Mouse (Mus musculus) layer of hippocampus, postnatal 10 days (tissue): Measurements from ENCODE around the gene Slc22a16. TPM values are rescaled to one million over a fixed set of nuclear protein-coding genes. Genes with fewer than 3 reads are reported as not detected.

Source experiments
- DNase-seq, 2 experiments: peaks; one replicate each; pipeline ENCODE4 v3.0.0; 2021; ENCODE audit warnings: low spot score in 2 of 2
- total RNA-seq, 2 experiments: library from RNA; stranded (reverse); gene quantifications; 2 replicates each; pipeline ENCODE4 v1.2.3; 2021

Gene Slc22a16
- total RNA-seq, 2 experiments from 2014 or later = not detected

DNA sequence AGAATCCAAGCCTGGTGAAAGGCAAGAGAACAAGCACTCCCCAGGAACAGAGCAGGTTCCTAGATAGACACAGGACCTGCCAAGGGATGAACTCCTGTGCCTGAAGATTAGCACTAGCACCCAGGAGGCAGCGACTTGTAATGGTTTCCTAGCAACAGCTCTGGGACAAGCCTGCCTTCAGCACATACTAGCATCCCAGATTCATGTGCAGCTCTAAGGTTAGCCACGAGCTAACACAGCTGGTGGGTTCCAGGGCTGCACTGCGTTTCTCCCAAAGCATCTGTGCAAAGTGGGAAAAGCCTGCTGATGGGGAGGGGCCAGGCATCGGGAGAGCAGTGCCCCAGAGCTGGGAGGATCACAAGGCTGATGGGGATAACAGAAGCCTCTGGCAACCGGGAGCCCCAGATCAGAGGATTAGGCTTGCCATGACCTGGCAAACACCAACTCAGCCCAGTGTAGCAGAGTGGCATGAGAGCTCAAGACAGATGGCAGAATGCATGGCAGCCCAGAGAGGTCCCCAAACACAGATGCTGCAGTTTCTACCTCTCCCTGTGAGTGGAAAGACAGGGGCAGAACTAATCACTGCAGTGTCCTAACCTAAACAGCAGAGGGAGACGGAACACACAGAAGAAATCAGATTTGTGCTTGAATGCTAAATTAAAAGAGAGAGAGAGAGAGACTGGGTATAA is 34.7 kb downstream of the Slc22a16 start:
- peak; percentile 40 to 47 for DNase-seq

DNA sequence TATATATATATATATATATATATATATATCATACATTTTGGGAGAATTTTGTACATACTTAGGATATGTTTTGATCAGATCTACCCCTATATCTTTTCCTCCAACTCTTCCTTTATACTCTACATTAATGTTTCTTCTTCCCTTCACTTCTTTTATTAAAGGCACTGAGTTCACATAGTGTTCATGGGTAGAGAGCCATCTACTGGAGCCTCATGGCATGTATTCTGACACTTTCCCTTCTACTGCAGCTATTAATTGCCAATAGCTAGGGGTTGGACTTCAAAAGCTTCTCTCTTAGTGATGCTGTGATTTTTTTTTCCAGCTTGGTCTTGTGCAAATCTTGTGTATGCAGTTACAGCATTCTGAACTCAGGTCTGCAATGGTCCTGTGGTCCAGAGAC is 47.8 kb downstream of the Slc22a16 start:
- DNase-seq = no peak

DNA sequence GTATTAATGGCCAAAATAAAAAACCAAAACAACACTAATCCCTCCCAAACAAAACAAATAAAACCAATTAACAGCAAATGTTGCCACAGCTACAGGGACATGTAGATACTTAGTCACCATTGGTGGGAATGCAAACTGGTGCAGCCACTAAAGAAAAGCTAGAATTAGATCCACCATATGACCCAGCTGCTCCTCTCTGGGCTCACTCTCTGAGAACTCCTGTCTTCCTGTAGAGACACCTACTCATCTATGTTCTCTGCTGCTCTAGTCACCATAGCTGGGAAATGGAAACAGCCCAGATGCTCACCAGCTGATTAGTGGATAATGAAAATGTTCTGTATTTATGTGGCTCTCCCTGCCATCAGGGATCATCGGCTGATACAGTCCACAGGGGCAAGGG is 49.6 kb downstream of the Slc22a16 start:
- DNase-seq = no peak

DNA sequence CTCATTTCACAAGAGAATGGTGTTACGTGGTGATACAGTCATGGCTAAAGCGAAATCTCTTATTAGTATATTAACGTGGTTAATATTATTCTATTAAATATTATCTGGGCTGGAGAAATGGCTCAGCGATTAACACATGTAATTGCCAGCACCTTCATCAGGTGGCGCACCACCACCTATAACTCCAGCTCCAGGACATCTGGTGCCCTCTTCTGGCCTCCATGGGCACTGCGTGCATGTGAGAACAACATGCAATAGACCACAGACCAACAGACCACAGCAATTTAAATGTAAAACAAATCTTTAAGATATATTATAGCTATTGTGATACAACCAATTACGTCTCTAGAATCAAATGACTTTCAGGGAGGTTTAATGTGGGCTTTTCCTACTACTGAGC is 59.0 kb downstream of the Slc22a16 start:
- DNase-seq = peak; percentile 73 to 74

DNA sequence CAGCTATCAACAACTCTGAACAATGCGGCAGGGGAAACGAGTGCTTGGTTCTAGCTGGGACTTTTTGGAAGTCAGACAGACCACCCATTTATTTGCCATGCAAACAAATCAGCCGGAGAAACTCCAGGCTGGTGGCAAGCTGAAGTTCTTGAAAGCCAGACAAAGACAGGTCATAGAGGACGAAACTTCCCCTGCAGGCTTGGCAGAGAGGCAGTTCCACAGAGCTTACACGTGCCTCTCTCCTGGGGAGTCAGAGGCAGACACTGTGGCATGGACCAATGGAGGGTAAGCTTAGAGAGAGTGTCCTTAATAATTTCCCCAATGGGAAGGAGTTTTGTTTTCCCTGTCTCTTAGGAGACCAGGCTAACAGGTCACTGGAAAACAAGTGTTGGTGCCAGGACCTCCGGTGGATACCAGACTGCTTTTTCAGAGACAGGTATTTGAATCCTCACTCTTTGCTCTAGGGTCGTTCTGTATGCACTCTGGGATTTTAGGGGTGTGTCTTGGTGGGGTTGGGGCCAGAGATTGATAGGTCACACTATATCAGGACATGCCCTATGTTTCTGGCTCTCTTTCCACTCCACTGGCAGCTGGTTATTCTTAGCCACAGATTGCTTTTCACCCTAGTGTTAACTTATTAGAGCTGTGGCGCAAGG is 59.6 kb downstream of the Slc22a16 start, which contains the start of gene Ddo:
TSS of gene Ddo (plus strand) at position 356 of the 656 bp plus-strand sequence.
- peak; percentile 53 to 55 for DNase-seq

DNA sequence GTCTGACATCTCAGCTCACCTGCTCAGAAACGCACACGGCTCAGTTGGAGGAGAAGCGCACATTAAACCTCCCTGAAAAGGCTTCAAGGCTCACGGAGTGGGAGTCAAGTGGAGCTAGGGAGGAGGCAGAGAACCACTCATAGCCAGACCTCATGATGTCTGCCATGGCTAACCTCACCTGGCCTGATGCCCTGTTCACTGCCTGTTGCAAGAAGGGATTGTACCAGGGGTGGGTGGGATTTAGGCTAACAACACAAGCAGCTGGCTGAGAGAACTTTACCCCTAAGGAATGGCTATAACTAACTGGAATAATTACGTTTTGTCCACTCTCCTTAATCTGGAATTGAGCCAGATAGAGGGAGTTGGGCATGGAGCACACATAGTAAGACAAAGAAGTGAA is 60.3 kb downstream of the Slc22a16 start:
- DNase-seq = no peak

DNA sequence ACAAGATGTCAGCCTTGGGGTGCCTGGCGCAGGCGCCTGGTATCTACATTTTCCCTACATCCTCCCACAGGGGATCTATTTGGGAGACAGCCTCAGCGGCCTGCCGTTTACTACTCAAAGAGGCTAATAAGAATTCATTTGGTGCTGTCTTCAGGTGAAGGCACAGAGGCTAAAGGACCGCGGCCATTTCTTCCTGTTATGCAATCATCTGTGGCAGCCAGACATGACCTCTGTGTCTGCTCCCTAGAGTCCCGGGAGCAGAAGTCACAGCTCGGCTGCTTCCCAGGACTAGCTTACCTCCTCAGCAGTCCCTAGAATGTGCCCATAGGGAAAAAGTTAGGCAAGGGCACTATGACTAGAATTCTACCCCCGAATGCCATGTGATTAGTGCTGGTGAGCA is 60.8 kb downstream of the Slc22a16 start:
- no peak for DNase-seq

DNA sequence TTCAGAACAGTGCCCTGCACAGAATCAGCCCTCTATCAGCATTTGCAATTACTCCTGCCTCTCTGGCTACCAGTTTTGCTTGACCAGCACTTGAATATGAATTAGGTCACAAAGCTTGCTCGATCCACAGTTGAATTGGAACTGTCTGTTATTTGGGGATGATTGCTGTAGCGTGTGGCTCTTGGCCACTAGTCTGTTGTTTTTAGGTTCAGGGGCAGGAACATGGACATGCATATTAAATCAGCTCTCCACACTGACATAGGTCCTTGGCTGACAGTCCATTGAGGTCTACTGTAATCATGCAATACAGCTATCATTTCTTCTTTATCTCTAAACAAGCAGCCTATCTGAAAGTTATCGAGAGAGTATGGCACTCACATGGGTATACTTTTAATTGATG is 62.0 kb downstream of the Slc22a16 start:
- DNase-seq = no peak

DNA sequence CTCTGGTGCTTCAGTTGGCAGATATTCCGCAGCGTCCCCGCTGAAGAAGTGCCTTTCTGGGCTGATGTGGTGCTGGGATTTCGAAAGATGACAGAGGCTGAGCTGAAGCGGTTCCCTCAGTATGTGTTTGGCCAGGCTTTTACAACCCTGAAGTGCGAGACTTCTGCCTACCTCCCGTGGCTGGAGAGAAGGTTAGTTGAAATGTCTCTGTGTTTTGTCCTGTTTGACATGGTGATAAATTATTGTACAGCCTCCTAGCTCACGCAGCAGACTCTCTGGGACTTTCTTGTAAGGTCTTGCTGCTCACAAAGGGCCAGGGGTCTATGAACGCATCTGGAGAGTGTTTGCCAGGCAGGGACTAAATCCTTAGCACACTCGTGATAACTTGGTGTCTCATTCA is 67.2 kb downstream of the Slc22a16 start:
- DNase-seq = no peak

DNA sequence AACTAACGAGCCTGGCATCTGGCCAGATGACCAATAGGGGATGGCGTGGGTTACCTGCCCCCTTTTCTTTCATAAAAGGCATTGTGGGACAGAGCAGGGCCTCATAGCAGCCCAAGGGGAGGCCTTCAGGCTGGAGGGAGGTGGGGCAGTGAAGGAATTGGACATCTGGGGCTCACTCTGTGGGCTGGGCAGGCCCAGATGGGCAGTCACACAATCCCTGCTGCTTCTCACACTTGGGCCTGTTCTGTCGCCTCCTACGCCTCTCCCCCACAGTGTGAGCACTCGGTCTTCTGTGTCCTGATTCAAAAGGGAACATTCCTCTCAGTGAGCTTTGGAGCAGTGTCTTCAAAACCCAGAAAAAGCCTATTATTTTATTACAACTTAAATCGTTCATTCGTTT is 68.1 kb downstream of the Slc22a16 start:
- peak; percentile 51 to 59 for DNase-seq

DNA sequence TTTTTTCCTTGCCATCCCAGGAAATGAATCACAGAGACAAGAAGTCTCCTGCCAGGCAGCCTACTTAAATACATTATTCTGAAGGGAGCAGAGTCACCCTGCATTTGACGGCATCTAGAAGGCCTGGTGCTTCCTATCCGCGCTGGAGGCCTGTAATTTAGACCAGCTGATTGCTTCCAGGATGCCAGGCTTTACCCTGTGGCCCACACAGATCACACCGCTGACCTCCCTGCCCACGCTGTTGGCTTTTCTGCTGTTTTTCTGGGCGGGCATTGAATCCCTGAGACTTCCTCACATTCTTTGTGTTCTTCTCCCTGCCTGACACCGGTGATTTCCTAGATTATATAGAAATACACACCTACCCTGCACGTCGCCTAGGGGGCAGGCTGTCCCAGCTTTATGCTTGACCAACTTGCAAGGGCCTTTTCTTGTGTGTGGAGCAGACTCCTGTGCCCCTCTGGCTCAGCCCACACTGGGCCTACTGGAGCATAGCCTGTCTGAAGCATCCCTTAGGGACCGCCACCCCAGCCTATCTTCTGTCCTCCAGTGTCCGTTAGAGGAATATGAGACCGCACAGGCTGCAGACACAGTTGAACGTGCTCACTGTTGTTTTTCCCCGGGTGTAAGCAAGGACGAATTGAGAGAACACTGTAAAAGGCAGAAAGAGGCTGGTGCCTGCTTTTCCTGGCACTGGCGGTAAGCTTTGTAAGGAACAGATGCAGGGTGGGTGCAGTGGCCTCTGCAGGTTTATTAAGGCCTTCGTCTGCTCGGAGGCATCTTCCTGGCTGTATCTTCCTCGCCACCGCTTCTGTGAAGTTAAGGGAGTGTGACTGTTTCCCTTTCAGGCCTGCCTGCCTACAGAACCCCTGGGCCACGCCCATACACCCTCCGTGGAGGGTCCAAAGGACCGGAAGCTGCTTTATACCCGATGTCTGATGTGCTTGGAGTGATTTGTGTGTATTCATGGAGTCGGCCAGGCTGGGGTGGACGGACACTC is 69.0 kb downstream of the Slc22a16 start:
- DNase-seq = no peak

DNA sequence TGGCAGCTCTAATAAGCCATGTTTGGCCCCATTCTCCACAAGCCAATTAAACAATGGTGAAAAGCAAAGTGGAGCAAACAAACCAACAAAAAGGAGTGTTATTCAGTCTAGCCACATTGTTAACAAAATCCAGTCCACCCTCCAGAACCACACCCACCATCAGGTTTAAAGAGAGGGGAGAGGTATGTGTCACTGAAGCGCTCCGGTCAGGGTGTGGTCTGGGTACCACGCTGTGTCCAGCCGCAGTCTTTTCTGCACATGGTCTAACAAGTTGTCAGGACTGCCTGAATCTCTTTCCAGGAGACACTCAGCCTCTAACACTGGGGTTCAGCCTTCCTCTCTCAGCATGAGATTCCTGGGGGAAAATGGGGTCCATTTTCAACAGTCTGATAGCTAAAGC is 70.3 kb downstream of the Slc22a16 start:
- no peak for DNase-seq

DNA sequence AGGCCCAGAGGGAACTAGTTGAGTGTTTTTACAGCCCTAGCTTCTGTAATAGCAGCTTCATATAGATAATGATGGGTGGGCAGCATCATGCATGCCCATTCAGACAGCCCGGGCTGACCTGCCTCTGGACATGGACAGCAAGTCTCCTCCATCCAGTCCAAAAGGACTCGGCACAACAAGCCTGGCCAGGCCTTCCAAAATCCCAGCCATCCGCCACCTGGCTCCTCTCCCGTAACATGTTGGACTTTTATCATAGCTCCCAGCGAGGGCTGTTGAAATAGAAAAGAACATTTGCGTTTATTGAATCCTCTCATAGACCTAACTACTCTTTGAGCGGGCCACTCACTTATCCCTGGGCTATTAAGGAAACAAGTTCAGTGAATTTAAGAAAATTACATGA is 71.8 kb downstream of the Slc22a16 start:
- peak in 1 of 2 experiments; percentile 49 for DNase-seq

DNA sequence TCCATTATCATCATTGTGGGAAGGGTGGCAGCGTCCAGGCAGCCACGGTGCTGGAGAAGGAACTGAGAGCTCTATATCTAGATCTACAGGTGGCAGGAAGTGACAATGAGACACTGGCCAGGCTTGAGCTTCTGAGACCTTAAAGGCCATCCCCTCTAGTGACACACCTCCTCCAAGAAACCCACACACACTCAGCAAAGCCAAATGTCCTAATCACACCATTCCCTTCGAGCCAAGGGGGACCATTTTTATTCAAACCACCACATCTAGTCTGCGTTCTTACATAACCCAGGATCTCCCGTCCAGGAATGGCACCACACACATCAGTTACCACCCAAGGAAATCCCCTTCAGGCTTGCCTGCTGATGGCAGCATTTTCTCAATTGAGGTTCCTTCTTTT is 73.0 kb downstream of the Slc22a16 start:
- DNase-seq = no peak

DNA sequence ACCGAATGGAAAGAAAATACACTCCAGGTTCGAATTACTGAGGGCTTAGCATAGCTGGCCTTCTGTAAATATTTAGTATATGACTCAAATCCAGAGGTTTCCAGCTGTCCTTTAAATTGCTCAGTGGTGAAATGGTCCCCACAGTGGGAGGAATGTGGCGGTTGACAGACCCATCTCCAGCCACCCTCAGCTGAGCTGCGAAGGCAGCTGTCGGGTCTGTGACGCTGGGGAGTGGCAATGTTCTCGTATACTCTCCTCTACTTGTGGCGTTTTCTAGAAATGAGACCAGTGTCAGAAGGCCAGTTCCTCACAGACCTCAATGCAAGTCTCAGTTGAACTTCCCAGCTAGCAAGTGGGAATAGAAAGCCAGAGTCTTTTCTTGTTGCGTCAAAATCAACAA is 74.3 kb downstream of the Slc22a16 start:
- no peak for DNase-seq

DNA sequence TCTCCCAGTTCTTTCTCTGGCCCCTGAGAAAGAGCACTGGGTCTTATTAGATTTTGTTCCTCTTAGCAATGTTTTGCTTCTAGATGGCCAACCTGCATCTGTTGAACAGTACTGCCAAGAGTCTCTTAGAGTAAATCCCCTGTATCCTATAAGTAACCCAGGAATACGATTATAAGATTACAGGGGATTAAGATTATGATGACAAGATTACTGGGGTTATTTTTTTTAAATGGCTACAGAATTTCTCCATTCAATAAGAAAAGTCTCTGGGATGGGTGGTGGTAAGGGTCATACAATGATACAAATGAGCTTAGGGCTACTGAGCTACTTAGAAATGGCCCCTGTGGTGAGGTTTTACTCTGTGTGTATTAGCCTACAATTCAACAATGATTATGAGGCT is 75.2 kb downstream of the Slc22a16 start:
- no peak for DNase-seq

DNA sequence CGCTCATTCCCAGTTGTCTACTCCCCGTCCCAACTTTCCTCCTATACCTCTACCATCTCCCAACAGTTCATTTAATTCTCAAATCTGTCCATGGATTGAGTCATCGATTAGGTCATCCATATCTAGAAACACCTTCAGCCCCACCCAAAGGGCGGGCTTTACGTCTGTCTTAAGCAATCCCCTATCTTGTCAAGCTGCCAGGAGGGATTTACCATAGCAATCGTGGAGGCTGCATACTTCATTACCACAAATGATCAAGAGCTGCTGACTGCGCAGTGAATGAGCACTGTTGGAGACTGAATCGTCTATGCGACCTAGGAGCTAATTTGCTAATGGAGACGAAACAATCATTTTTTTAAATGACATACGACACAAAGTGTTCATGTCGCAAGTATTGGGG is 78.6 kb downstream of the Slc22a16 start:
- no peak for DNase-seq

DNA sequence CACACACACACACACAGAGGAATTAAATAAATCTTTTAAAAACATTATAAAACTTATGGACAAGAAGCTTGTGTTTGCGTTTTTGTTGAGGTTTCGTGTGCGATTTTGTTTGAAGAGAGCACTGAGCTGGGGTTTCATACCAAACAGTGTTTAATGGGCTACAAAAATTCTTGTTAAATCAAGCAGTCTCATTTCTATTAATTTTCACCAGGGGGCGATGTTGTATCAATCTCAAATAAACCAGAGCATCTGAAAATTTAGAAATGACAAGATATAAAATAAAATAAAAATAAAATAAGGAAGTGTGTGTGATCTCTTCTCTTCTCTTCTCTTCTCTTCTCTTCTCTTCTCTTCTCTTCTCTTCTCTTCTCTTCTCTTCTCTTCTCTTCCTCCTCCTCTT is 79.5 kb downstream of the Slc22a16 start:
- no peak for DNase-seq

DNA sequence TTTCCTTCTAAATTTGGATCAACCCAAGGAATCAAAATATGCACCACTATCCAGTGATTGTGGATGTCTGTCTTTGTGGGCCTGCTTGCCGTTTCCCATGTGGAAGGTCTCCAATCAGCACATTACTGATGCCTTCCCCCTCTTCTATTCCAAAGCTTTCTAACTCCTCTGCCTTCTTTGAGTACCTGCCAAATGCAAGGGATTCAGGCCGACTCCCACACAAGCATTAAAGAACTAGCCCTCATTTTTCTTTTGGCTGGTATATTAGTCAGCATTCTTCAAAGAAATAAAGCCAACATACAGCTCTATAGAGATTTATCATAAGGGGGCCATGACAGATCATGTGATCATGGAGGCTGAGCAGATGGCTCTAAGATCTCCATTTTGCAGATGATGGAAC is 81.5 kb downstream of the Slc22a16 start:
- no peak for DNase-seq
